ENCODE assay signal across 8 mouse cellular contexts in the genomic region with DNA sequence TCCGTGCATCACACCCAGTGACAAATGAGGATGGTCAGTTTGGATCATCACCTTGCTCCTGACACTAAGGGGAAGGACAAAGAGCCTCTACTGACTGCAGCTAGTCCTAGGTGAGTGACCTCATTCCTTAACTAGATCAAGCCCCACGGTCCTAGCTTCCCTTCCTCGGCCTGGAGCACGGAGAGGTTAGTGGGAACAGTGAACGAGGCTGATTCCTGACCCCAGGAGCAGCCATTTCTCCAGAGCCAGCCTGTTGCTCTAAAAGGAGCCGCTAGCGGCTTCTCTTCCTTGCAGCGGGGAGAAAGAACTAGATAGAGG. TPM values are rescaled to one million over a fixed set of nuclear protein-coding genes. Genes with fewer than 3 reads are reported as not detected.
DNase-seq lines count a peak whose midpoint lies in the region; ATAC-seq and TF ChIP-seq lines count a peak whose summit lies in the region.

No protein-coding gene starts in this region.

- WGBS in hindbrain, postnatal 0 days = 16% methylated on average over 8 of the region's 8 CpGs
- 24% methylated on average over 8 of the region's 8 CpGs for WGBS in neural tube, embryonic 13.5 days

- DNase-seq in cerebellum, adult 11-12 months = peak; percentile 58
- DNase-seq in cerebellum, postnatal 25 days = no peak
- DNase-seq in hindbrain, postnatal 0 days (ENCODE audit: low spot score) = peak; percentile 46
- no peak for DNase-seq in gastrocnemius, postnatal 14 days
- DNase-seq in spleen, postnatal 4 days (ENCODE audit: low spot score in 2 of 2) = no peak

- peaks cover 13% of the 10 kb centered on the region for H3K27me3 ChIP-seq in megakaryocyte, embryonic 14.5 days (replicated peaks)
- H3K27me3 ChIP-seq in hindbrain, postnatal 0 days (ENCODE audit: insufficient read depth, low read length) = no peaks in the 10 kb centered on the region
- H3K27me3 ChIP-seq in neural tube, embryonic 13.5 days = no peaks in the 10 kb centered on the region

- peaks cover 56% of the 10 kb centered on the region for H3K4me1 ChIP-seq in megakaryocyte, embryonic 14.5 days
- peaks cover 12% of the 10 kb centered on the region; the same call in 1 of the 2 replicates for H3K4me1 ChIP-seq in hindbrain, postnatal 0 days (ENCODE audit: insufficient read depth, low read length)
- peaks cover 27% of the 10 kb centered on the region for H3K4me1 ChIP-seq in neural tube, embryonic 13.5 days (replicated peaks)

- TF ChIP-seq CTCF in hindbrain, postnatal 0 days (IDR thresholded peaks at IDR 0.05; ENCODE audit: low read depth) = no peak

- peaks cover 51% of the 10 kb centered on the region for H3K36me3 ChIP-seq in megakaryocyte, embryonic 14.5 days (replicated peaks; ENCODE audit: low read length)
- peaks cover 30% of the 10 kb centered on the region for H3K36me3 ChIP-seq in hindbrain, postnatal 0 days (ENCODE audit: insufficient read depth, low read length)
- peaks cover 42% of the 10 kb centered on the region for H3K36me3 ChIP-seq in neural tube, embryonic 13.5 days

- peak overlapping the region; percentile 99 for H3K4me3 ChIP-seq in megakaryocyte, embryonic 14.5 days (replicated peaks)
- peak overlapping the region; percentile 54 for H3K4me3 ChIP-seq in hindbrain, postnatal 0 days (ENCODE audit: low read length)
- peak overlapping the region; percentile 80 for H3K4me3 ChIP-seq in neural tube, embryonic 13.5 days

- peak overlapping the region; percentile 70 for H3K9ac ChIP-seq in hindbrain, postnatal 0 days (replicated peaks; ENCODE audit: low read length)
- peak overlapping the region; percentile 94 for H3K9ac ChIP-seq in neural tube, embryonic 13.5 days

- intact Hi-C loops in gastrocnemius, postnatal 14 days (cut with DNase I; ENCODE audit: low total_unique reads) = no loop called here

- ATAC-seq in megakaryocyte, adult 5-6 weeks (ENCODE audit: poor library complexity, severe bottlenecking) = no peak
- ATAC-seq in hindbrain, postnatal 0 days = peak; percentile 30
- peak; percentile 2; the same call in 1 of the 2 replicates for ATAC-seq in neural tube, embryonic 13.5 days (ENCODE audit: low read depth)

- H3K4me2 ChIP-seq in hindbrain, postnatal 0 days (ENCODE audit: low read depth, low read length) = peak overlapping the region; percentile 89
- H3K4me2 ChIP-seq in neural tube, embryonic 13.5 days = peak overlapping the region; percentile 98

- H3K9me3 ChIP-seq in megakaryocyte, embryonic 14.5 days = no peaks in the 10 kb centered on the region
- no peaks in the 10 kb centered on the region for H3K9me3 ChIP-seq in hindbrain, postnatal 0 days (ENCODE audit: low read length)
- no peaks in the 10 kb centered on the region for H3K9me3 ChIP-seq in neural tube, embryonic 13.5 days

- peak overlapping the region; percentile 85 for H3K27ac ChIP-seq in hindbrain, postnatal 0 days
- peak overlapping the region; percentile 92 for H3K27ac ChIP-seq in neural tube, embryonic 13.5 days (replicated peaks)

RNA-seq across cellular contexts. Expression of a gene that starts 2.9 kb away (rescaled TPM):
- polyA plus RNA-seq in megakaryocyte, embryonic 14.5 days (2012; ENCODE audit: insufficient read depth, low replicate concordance) = 0.23 TPM in 1 of 2 replicates, not detected in the other
- 0.71 TPM in 1 of 2 replicates, not detected in the other for total RNA-seq in megakaryocyte, adult 5-6 weeks (2015)
- not detected in 2 replicates for total RNA-seq in megakaryocyte, adult 5-6 weeks (2017)
- 0.68 and 1.6 TPM in 2 replicates for total RNA-seq in hindbrain, postnatal 0 days (2014; rRNA removed)
- polyA plus RNA-seq in hindbrain, postnatal 0 days (2015; fragmentation: Nextera tagmentation; extraction: Ambion mirVana) = 2.9 and 3.0 TPM in 2 replicates
- polyA plus RNA-seq in neural tube, embryonic 13.5 days (2015; fragmentation: Nextera tagmentation; extraction: Ambion mirVana) = 21.3 and 65.5 TPM in 2 replicates
- 100 to 1,000 TPM; 273 to 573 TPM for total RNA-seq in gastrocnemius, postnatal 14 days (2021)

RNA-seq across cellular contexts. Expression of a gene that starts 11.5 kb away (rescaled TPM):
- polyA plus RNA-seq in megakaryocyte, embryonic 14.5 days (2012; ENCODE audit: insufficient read depth, low replicate concordance) = 148 and 152 TPM in 2 replicates
- 74.8 and 95.0 TPM in 2 replicates for total RNA-seq in megakaryocyte, adult 5-6 weeks (2015)
- 65.6 and 79.0 TPM in 2 replicates for total RNA-seq in megakaryocyte, adult 5-6 weeks (2017)
- 281 and 419 TPM in 2 replicates for total RNA-seq in hindbrain, postnatal 0 days (2014; rRNA removed)
- 234 and 243 TPM in 2 replicates for polyA plus RNA-seq in hindbrain, postnatal 0 days (2015; fragmentation: Nextera tagmentation; extraction: Ambion mirVana)
- polyA plus RNA-seq in neural tube, embryonic 13.5 days (2015; fragmentation: Nextera tagmentation; extraction: Ambion mirVana) = 329 and 336 TPM in 2 replicates
- total RNA-seq in gastrocnemius, postnatal 14 days (2021) = 100 to 1,000 TPM in 1 of 2 experiments, 10 to 100 TPM in 1; 93.2 to 102 TPM

RNA-seq across cellular contexts. Expression of a gene that starts 12.5 kb away (rescaled TPM):
- polyA plus RNA-seq in megakaryocyte, embryonic 14.5 days (2012; ENCODE audit: insufficient read depth, low replicate concordance) = not detected in 2 replicates
- not detected in 2 replicates for total RNA-seq in megakaryocyte, adult 5-6 weeks (2015)
- total RNA-seq in megakaryocyte, adult 5-6 weeks (2017) = not detected in 2 replicates
- total RNA-seq in hindbrain, postnatal 0 days (2014; rRNA removed) = 2.9 and 4.9 TPM in 2 replicates
- 0.33 and 0.38 TPM in 2 replicates for polyA plus RNA-seq in hindbrain, postnatal 0 days (2015; fragmentation: Nextera tagmentation; extraction: Ambion mirVana)
- polyA plus RNA-seq in neural tube, embryonic 13.5 days (2015; fragmentation: Nextera tagmentation; extraction: Ambion mirVana) = 1.1 and 1.4 TPM in 2 replicates
- total RNA-seq in gastrocnemius, postnatal 14 days (2021) = 1 to 10 TPM; 7.2 to 8.7 TPM

RNA-seq across cellular contexts. Expression of a gene that starts 36.8 kb away (rescaled TPM):
- polyA plus RNA-seq in megakaryocyte, embryonic 14.5 days (2012; ENCODE audit: insufficient read depth, low replicate concordance) = 5.0 and 11.7 TPM in 2 replicates
- total RNA-seq in megakaryocyte, adult 5-6 weeks (2015) = 0.27 TPM in 1 of 2 replicates, not detected in the other
- total RNA-seq in megakaryocyte, adult 5-6 weeks (2017) = 0.40 and 1.0 TPM in 2 replicates
- 31.2 and 35.4 TPM in 2 replicates for total RNA-seq in hindbrain, postnatal 0 days (2014; rRNA removed)
- 10.5 and 11.5 TPM in 2 replicates for polyA plus RNA-seq in hindbrain, postnatal 0 days (2015; fragmentation: Nextera tagmentation; extraction: Ambion mirVana)
- 18.0 and 26.0 TPM in 2 replicates for polyA plus RNA-seq in neural tube, embryonic 13.5 days (2015; fragmentation: Nextera tagmentation; extraction: Ambion mirVana)
- total RNA-seq in gastrocnemius, postnatal 14 days (2021) = 10 to 100 TPM; 29.8 to 40.4 TPM

RNA-seq across cellular contexts. Expression of a gene that starts 45.9 kb away (rescaled TPM):
- 0.93 and 1.7 TPM in 2 replicates for polyA plus RNA-seq in megakaryocyte, embryonic 14.5 days (2012; ENCODE audit: insufficient read depth, low replicate concordance)
- 12.5 and 14.3 TPM in 2 replicates for total RNA-seq in megakaryocyte, adult 5-6 weeks (2015)
- 9.8 and 13.4 TPM in 2 replicates for total RNA-seq in megakaryocyte, adult 5-6 weeks (2017)
- total RNA-seq in hindbrain, postnatal 0 days (2014; rRNA removed) = 4.1 and 5.3 TPM in 2 replicates
- polyA plus RNA-seq in hindbrain, postnatal 0 days (2015; fragmentation: Nextera tagmentation; extraction: Ambion mirVana) = 8.8 and 11.0 TPM in 2 replicates
- 12.2 and 13.2 TPM in 2 replicates for polyA plus RNA-seq in neural tube, embryonic 13.5 days (2015; fragmentation: Nextera tagmentation; extraction: Ambion mirVana)
- 1 to 10 TPM; 5.5 to 6.3 TPM for total RNA-seq in gastrocnemius, postnatal 14 days (2021)

Comparison
In these comparisons a context has a peak if more than half of its experiments do, and no peak if none do; other contexts are left out.
1. DNase-seq: peak in cerebellum, adult 11-12 months (single experiment) and hindbrain, postnatal 0 days (single experiment); none in cerebellum, postnatal 25 days (0 of 2), gastrocnemius, postnatal 14 days (single experiment) and spleen, postnatal 4 days (0 of 2).
2. RNA of a gene that starts 2.9 kb away (total RNA-seq): 273 to 573 TPM in gastrocnemius, postnatal 14 days; 0.71 TPM in megakaryocyte, adult 5-6 weeks and 0.68 to 1.6 TPM in hindbrain, postnatal 0 days; every median in the first group is over 100 times any median in the second.
3. Peak in every context shown above with its lines, with median percentiles within 50 percentile points of each other: H3K4me3 ChIP-seq.